Comparison of ENCODE assay signal across 9 mouse cellular contexts in the genomic region with DNA sequence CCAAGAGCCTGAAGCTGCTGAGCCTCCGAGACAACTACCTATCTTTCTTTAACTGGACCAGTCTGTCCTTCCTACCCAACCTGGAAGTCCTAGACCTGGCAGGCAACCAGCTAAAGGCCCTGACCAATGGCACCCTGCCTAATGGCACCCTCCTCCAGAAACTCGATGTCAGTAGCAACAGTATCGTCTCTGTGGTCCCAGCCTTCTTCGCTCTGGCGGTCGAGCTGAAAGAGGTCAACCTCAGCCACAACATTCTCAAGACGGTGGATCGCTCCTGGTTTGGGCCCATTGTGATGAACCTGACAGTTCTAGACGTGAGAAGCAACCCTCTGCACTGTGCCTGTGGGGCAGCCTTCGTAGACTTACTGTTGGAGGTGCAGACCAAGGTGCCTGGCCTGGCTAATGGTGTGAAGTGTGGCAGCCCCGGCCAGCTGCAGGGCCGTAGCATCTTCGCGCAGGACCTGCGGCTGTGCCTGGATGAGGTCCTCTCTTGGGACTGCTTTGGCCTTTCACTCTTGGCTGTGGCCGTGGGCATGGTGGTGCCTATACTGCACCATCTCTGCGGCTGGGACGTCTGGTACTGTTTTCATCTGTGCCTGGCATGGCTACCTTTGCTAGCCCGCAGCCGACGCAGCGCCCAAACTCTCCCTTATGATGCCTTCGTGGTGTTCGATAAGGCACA. TPM values are rescaled to one million over a fixed set of nuclear protein-coding genes. Genes with fewer than 3 reads are reported as not detected.
A peak's percentile ranks its signal among the peaks of the same experiment; 100 is the strongest.
DNase-seq lines count a peak whose midpoint lies in the region; ATAC-seq and TF ChIP-seq lines count a peak whose summit lies in the region.
"Had no signal": no experiment of that assay in that cellular context is flagged by ENCODE, and none has a peak within 500 bp of the region (broad histone marks: within the 10 kb centered on the region; RNA-seq: fewer than 3 reads in every experiment).

No protein-coding gene starts in this region.

- H3K4me3 ChIP-seq in heart, embryonic 12.5 days: peak overlapping the region; percentile 48
- peak overlapping the region; percentile 61 to 71 for H3K4me3 ChIP-seq in ES-E14 (ENCODE audit: insufficient read depth in 1 of 2, low read depth in 1 of 2, low read length in 2 of 2, poor library complexity in 1 of 2, severe bottlenecking in 1 of 2)
- peak overlapping the region; percentile 42 for H3K4me3 ChIP-seq in heart, postnatal 0 days (ENCODE audit: low read depth, low read length)
- no peak overlapping the region; the same call in 1 of the 2 replicates for H3K4me3 ChIP-seq in liver, embryonic 16.5 days (ENCODE audit: low read depth, low read length)

- no peak for ATAC-seq in heart, embryonic 12.5 days (ENCODE audit: insufficient number of reproducible peaks, low FRiP score)
- no peak for ATAC-seq in heart, postnatal 0 days (ENCODE audit: insufficient read depth, low read depth)
- ATAC-seq in liver, embryonic 16.5 days (ENCODE audit: low read depth): no peak

- H3K36me3 ChIP-seq in heart, embryonic 12.5 days: no peaks in the 10 kb centered on the region
- H3K36me3 ChIP-seq in ES-E14 (ENCODE audit: control insufficient read depth, insufficient read depth, low read length, poor library complexity, severe bottlenecking): no peaks in the 10 kb centered on the region
- H3K36me3 ChIP-seq in heart, postnatal 0 days (replicated peaks; ENCODE audit: control insufficient read depth, insufficient read depth, low read length): no peaks in the 10 kb centered on the region
- H3K36me3 ChIP-seq in liver, embryonic 16.5 days (ENCODE audit: control insufficient read depth, insufficient read depth): no peaks in the 10 kb centered on the region

- no peaks in the 10 kb centered on the region for H3K9me3 ChIP-seq in heart, embryonic 12.5 days (replicated peaks)
- H3K9me3 ChIP-seq in ES-E14 (ENCODE audit: control insufficient read depth, insufficient read depth, low read depth, low read length): no peaks in the 10 kb centered on the region
- H3K9me3 ChIP-seq in heart, postnatal 0 days (replicated peaks; ENCODE audit: control insufficient read depth, low read length): no peaks in the 10 kb centered on the region
- no peaks in the 10 kb centered on the region for H3K9me3 ChIP-seq in liver, embryonic 16.5 days (replicated peaks; ENCODE audit: control insufficient read depth, low read length)

- no peak for TF ChIP-seq EP300 in heart, postnatal 0 days (IDR thresholded peaks at IDR 0.05; ENCODE audit: low read depth)

- no peak for TF ChIP-seq CTCF in heart, postnatal 0 days (IDR thresholded peaks at IDR 0.05; ENCODE audit: low read depth)

- in situ Hi-C loops in ES-E14 (cut with MboI; ENCODE audit: low sequenced_read_pairs in 2 of 2, unreplicated experiment in 2 of 2): no loop called here

- H3K27me3 ChIP-seq in heart, embryonic 12.5 days (replicated peaks): peaks cover 24% of the 10 kb centered on the region
- H3K27me3 ChIP-seq in heart, postnatal 0 days (ENCODE audit: control insufficient read depth, insufficient read depth, low read length): peaks cover 8% of the 10 kb centered on the region
- peaks cover 26% of the 10 kb centered on the region for H3K27me3 ChIP-seq in liver, embryonic 16.5 days (ENCODE audit: control insufficient read depth, insufficient read depth, low read depth, low read length)

- H3K27ac ChIP-seq in heart, embryonic 12.5 days (ENCODE audit: poor library complexity, severe bottlenecking): no peak overlapping the region
- H3K27ac ChIP-seq in ES-E14 (ENCODE audit: insufficient read depth, low read depth, low read length, poor library complexity, severe bottlenecking): no peak overlapping the region
- H3K27ac ChIP-seq in heart, postnatal 0 days (ENCODE audit: low read depth): 0 out of 2 replicates have a peak overlapping the region, but pooled peaks have one; percentile 5
- H3K27ac ChIP-seq in liver, embryonic 16.5 days (ENCODE audit: low read length): no peak overlapping the region

- intact Hi-C loops in heart, postnatal 36 days (cut with DNase I): loop anchor here (5.0 kb wide), 1 partner anchor 57 kb away; the partner anchor contains the start of gene Poc1a

- peak overlapping the region; percentile 84 for H3K4me2 ChIP-seq in heart, embryonic 12.5 days
- H3K4me2 ChIP-seq in heart, postnatal 0 days (ENCODE audit: low read depth, low read length): peak overlapping the region; percentile 82
- peak overlapping the region; percentile 45 for H3K4me2 ChIP-seq in liver, embryonic 16.5 days (ENCODE audit: low read depth, low read length)

- 55% methylated on average over 24 of the region's 24 CpGs for WGBS in heart, embryonic 12.5 days
- 56% methylated on average over 24 of the region's 24 CpGs for WGBS in heart, postnatal 0 days
- WGBS in liver, embryonic 16.5 days (ENCODE audit: insufficient replicate concordance): 54% methylated on average over 24 of the region's 24 CpGs

- peak overlapping the region; percentile 67 for H3K9ac ChIP-seq in heart, embryonic 12.5 days
- peak overlapping the region; percentile 64; the same call in 1 of the 2 replicates for H3K9ac ChIP-seq in ES-E14 (ENCODE audit: insufficient read depth, low read depth, low read length, poor library complexity, severe bottlenecking)
- peak overlapping the region; percentile 48; the same call in 1 of the 2 replicates for H3K9ac ChIP-seq in heart, postnatal 0 days (replicated peaks; ENCODE audit: low read depth, low read length)
- H3K9ac ChIP-seq in liver, embryonic 16.5 days (ENCODE audit: low read depth, low read length): no peak overlapping the region

- peaks cover 22% of the 10 kb centered on the region for H3K4me1 ChIP-seq in heart, embryonic 12.5 days (replicated peaks)
- H3K4me1 ChIP-seq in ES-E14 (ENCODE audit: control insufficient read depth in 2 of 2, insufficient read depth in 2 of 2, low read length in 2 of 2, poor library complexity in 1 of 2): peaks cover 0 to 8% of the 10 kb centered on the region in 2 experiments; a peak in 1 of 4 replicates
- H3K4me1 ChIP-seq in heart, postnatal 0 days (ENCODE audit: control insufficient read depth, insufficient read depth): peaks cover 11% of the 10 kb centered on the region; the same call in 1 of the 2 replicates
- H3K4me1 ChIP-seq in liver, embryonic 16.5 days (ENCODE audit: control insufficient read depth, low read depth, low read length): no peaks in the 10 kb centered on the region; the same call in 1 of the 2 replicates

- no peak for DNase-seq in heart, postnatal 36 days
- DNase-seq in ES-E14 (ENCODE audit: low read depth, low spot score): no peak
- no peak for DNase-seq in heart, postnatal 0 days (ENCODE audit: low spot score)
- DNase-seq in ovary, postnatal 36 days (ENCODE audit: low spot score): no peak
- no peak for DNase-seq in retina, postnatal 1 day
- no peak for DNase-seq in natural killer cell, adult 2 months (ENCODE audit: low spot score in 2 of 2)
- DNase-seq: cerebellum, adult 8-10 months had no signal

TF ChIP-seq in ES-E14, 5 proteins besides CTCF, POLR2A, EP300 and RAD21:
- TF ChIP-seq CHD2 (IDR thresholded peaks at IDR 0.05; ENCODE audit: low read depth, low read length) (no peak), HCFC1 (IDR thresholded peaks at IDR 0.05; ENCODE audit: borderline replicate concordance, insufficient read depth, low read length) (no peak), ZNF384 (IDR thresholded peaks at IDR 0.05; ENCODE audit: low read depth, low read length) (no peak), MAFK (IDR thresholded peaks at IDR 0.05; ENCODE audit: insufficient read depth, low read depth, low read length) (no peak), ZC3H11A (IDR thresholded peaks at IDR 0.05; ENCODE audit: borderline replicate concordance, low read depth, low read length) (no peak)

RNA-seq across cellular contexts. Expression of gene Tlr9, which starts 3.2 kb away (rescaled TPM):
- not detected in 2 replicates for polyA plus RNA-seq in heart, embryonic 12.5 days (2016; fragmentation: Nextera tagmentation; extraction: Ambion mirVana)
- 1 to 10 TPM in 1 of 2 experiments, under 1 TPM in 1; 0.47 to 1.1 TPM for total RNA-seq in heart, postnatal 36 days (2021)
- 0.09 TPM in 1 of 2 replicates, not detected in the other for total RNA-seq in ES-E14 (2012; rRNA removed)
- total RNA-seq in heart, postnatal 0 days (2014; rRNA removed; ENCODE audit: low replicate concordance): not detected in 2 replicates
- 0.04 and 0.05 TPM in 2 replicates for polyA plus RNA-seq in heart, postnatal 0 days (2015; fragmentation: Nextera tagmentation; extraction: Ambion mirVana)
- 0.04 and 0.05 TPM in 2 replicates for polyA plus RNA-seq in liver, embryonic 16.5 days (2015; fragmentation: Nextera tagmentation; extraction: Ambion mirVana)

RNA-seq across cellular contexts. Expression of gene Twf2, which starts 22.7 kb away (rescaled TPM):
- polyA plus RNA-seq in heart, embryonic 12.5 days (2016; fragmentation: Nextera tagmentation; extraction: Ambion mirVana): 52.9 and 53.9 TPM in 2 replicates
- total RNA-seq in heart, postnatal 36 days (2021): 100 to 1,000 TPM; 266 to 269 TPM
- total RNA-seq in ES-E14 (2012; rRNA removed): 135 and 139 TPM in 2 replicates
- total RNA-seq in heart, postnatal 0 days (2014; rRNA removed; ENCODE audit: low replicate concordance): 92.1 and 105 TPM in 2 replicates
- polyA plus RNA-seq in heart, postnatal 0 days (2015; fragmentation: Nextera tagmentation; extraction: Ambion mirVana): 57.3 and 64.2 TPM in 2 replicates
- 19.7 and 21.2 TPM in 2 replicates for polyA plus RNA-seq in liver, embryonic 16.5 days (2015; fragmentation: Nextera tagmentation; extraction: Ambion mirVana)

RNA-seq across cellular contexts. Expression of gene Alas1, which starts 22.8 kb away (rescaled TPM):
- 129 and 133 TPM in 2 replicates for polyA plus RNA-seq in heart, embryonic 12.5 days (2016; fragmentation: Nextera tagmentation; extraction: Ambion mirVana)
- 100 to 1,000 TPM; 298 to 524 TPM for total RNA-seq in heart, postnatal 36 days (2021)
- total RNA-seq in ES-E14 (2012; rRNA removed): 36.1 and 48.5 TPM in 2 replicates
- total RNA-seq in heart, postnatal 0 days (2014; rRNA removed; ENCODE audit: low replicate concordance): 309 and 334 TPM in 2 replicates
- 385 and 421 TPM in 2 replicates for polyA plus RNA-seq in heart, postnatal 0 days (2015; fragmentation: Nextera tagmentation; extraction: Ambion mirVana)
- polyA plus RNA-seq in liver, embryonic 16.5 days (2015; fragmentation: Nextera tagmentation; extraction: Ambion mirVana): 53.9 and 57.9 TPM in 2 replicates

RNA-seq across cellular contexts. Expression of gene Ppm1m, which starts 26.1 kb away (rescaled TPM):
- polyA plus RNA-seq in heart, embryonic 12.5 days (2016; fragmentation: Nextera tagmentation; extraction: Ambion mirVana): 30.7 and 34.1 TPM in 2 replicates
- 10 to 100 TPM; 12.2 to 13.8 TPM for total RNA-seq in heart, postnatal 36 days (2021)
- total RNA-seq in ES-E14 (2012; rRNA removed): 40.6 and 53.9 TPM in 2 replicates
- total RNA-seq in heart, postnatal 0 days (2014; rRNA removed; ENCODE audit: low replicate concordance): 7.5 and 22.8 TPM in 2 replicates
- 13.1 and 15.1 TPM in 2 replicates for polyA plus RNA-seq in heart, postnatal 0 days (2015; fragmentation: Nextera tagmentation; extraction: Ambion mirVana)
- polyA plus RNA-seq in liver, embryonic 16.5 days (2015; fragmentation: Nextera tagmentation; extraction: Ambion mirVana): 9.7 and 11.5 TPM in 2 replicates

RNA-seq across cellular contexts. Expression of gene Wdr82, which starts 54.9 kb away (rescaled TPM):
- 23.6 and 23.7 TPM in 2 replicates for polyA plus RNA-seq in heart, embryonic 12.5 days (2016; fragmentation: Nextera tagmentation; extraction: Ambion mirVana)
- 10 to 100 TPM; 34.6 to 43.4 TPM for total RNA-seq in heart, postnatal 36 days (2021)
- total RNA-seq in ES-E14 (2012; rRNA removed): 83.7 and 95.8 TPM in 2 replicates
- total RNA-seq in heart, postnatal 0 days (2014; rRNA removed; ENCODE audit: low replicate concordance): 122 and 124 TPM in 2 replicates
- 13.9 and 14.3 TPM in 2 replicates for polyA plus RNA-seq in heart, postnatal 0 days (2015; fragmentation: Nextera tagmentation; extraction: Ambion mirVana)
- polyA plus RNA-seq in liver, embryonic 16.5 days (2015; fragmentation: Nextera tagmentation; extraction: Ambion mirVana): 5.8 and 6.0 TPM in 2 replicates
